Mouse (Mus musculus): ENCODE measurements around the gene Pkdrej.

Gene Pkdrej

DNA sequence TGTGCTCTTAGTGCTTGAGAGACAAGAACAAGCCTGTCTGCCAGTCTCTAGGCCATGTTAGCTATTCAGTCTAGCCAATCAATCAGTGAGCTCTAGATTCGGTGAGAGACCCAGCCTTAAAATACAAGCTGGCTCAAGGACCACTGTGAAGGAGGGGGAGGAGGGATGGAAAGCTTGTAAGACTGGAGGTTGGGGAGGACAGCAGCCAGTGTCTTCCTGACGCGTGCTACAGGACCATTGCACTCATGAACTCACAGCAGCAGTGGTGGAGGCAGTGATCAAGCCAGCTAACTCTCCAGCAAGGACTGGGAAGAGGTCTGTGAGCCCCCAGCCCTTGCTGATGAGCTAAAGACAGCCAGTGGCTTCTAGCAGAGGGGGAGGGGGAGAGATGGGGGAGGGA is 56.5 kb downstream of the Pkdrej start:
- DNase-seq, result peak; percentile 56

Measured in heart, adult 11 months (tissue).